Mouse (Mus musculus): ENCODE results near the gene Kdm2b.

Gene Kdm2b

GRCm38 (mm10) chr5:123011705-123012104, 22.1 kb upstream of the Kdm2b start:
- DNase-seq (ENCODE audit: low spot score in 2 of 2): no peak

GRCm38 (mm10) chr5:123010806-123011205, 21.2 kb upstream of the Kdm2b start:
- no peak for DNase-seq (ENCODE audit: low spot score in 2 of 2)

- no peak for DNase-seq (ENCODE audit: low spot score in 2 of 2)
Measured at GRCm38 (mm10) chr5:123009873-123010272, 20.2 kb upstream of the Kdm2b start.

- DNase-seq (ENCODE audit: low spot score in 2 of 2): no peak
Measured at GRCm38 (mm10) chr5:123008877-123009493, 19.4 kb upstream of the Kdm2b start.

DNA sequence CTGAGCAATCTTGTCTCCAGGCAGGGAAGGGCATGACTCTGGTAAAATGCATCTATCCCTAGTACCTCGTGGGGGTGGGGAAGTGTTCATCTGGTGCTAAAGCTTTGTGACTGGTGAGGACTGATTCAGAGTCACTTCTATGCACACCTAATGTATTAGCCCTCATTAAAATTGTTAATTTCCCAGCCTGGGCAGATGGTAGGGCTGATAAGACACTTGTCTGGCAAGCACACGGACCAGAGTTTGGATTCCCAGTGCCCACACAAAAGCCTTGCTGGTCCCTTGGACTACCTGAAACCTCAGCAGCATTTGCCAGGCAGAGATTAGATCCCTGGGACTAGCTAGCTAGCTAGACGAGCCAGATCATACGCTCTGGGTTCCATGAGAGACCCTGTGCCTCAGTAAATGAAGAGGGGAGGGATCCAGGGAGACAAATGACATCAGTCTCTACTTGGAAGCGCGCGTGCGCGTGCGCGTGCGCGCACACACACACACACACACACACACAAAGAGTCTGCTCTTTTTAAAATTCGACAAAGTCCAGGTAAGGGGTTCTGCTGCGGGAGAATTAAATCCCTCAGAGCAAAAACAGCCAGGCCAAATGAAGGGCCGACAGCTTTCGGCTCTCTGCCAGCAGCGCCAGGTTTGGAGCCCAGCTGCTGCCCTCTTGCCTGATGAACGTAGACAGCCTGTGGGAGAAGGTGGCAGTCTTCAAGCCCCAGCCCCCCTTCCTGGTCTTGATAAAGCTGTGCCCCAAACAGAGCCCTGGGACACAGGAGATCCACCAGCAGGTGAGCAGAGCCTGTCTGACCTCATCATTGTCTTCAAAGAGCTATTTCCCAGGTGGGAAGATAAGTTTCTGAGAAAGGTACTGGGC, 16.3 kb upstream of the Kdm2b start:
- no peak for DNase-seq (ENCODE audit: low spot score in 2 of 2)

GRCm38 (mm10) chr5:123000901-123001300, 11.3 kb upstream of the Kdm2b start:
- DNase-seq (ENCODE audit: low spot score in 2 of 2): no peak

DNA sequence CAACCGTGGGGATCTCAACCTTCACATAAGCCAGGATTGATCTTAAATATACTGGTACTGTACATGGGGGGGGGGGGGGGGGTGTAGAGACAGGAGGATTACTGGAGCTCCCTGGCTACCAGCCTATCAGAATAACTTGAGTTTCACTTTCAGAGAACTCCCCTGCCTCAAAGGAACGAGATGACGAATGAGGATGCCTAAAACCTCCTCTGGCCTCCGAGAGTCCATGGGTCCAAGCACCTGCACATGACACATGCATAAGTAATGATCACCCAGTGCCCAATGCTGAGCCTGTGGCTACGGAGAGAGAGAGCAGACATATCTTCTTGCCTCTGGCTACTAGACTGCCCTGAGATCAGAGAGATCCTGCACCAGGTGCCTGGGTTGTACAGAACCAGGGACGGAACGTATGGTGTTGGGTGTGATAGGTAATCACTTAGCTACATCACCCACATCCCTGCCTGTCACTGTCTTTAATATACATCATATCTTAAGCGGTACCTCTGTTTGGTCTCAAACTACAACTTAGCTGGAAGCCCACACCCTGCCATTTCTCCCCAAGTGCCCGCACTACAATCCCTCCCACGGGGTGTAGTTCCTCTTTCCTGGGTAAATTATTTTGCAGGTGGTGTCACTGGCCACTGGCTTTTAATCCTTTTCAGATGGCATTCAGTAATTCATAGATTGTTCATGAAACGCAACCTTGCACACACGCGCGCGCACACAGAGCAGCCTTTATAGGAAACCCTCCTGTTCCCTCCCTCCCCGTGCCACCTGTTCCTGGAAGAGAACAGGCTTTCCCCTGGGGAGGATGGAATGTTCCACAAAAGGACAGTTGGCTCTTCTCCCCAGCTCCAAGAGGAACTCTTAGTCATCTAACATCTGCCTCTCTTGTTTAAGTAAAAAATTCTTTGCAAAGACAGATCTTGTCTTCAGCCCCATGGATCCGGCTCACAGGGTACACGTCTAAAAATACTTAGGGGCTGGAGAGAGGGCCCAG, 7.9 kb upstream of the Kdm2b start:
- no peak for DNase-seq (ENCODE audit: low spot score in 2 of 2)

GRCm38 (mm10) chr5:122994910-122995309, 5.3 kb upstream of the Kdm2b start:
- DNase-seq (ENCODE audit: low spot score in 2 of 2): no peak

- DNase-seq (ENCODE audit: low spot score in 2 of 2): peak; percentile 85 to 88
Measured at GRCm38 (mm10) chr5:122994303-122994846, 4.8 kb upstream of the Kdm2b start.

GRCm38 (mm10) chr5:122993811-122994210, 4.2 kb upstream of the Kdm2b start:
- DNase-seq (ENCODE audit: low spot score in 2 of 2): no peak

GRCm38 (mm10) chr5:122991350-122992004, 1.9 kb upstream of the Kdm2b start:
- DNase-seq (ENCODE audit: low spot score in 2 of 2): no peak

DNA sequence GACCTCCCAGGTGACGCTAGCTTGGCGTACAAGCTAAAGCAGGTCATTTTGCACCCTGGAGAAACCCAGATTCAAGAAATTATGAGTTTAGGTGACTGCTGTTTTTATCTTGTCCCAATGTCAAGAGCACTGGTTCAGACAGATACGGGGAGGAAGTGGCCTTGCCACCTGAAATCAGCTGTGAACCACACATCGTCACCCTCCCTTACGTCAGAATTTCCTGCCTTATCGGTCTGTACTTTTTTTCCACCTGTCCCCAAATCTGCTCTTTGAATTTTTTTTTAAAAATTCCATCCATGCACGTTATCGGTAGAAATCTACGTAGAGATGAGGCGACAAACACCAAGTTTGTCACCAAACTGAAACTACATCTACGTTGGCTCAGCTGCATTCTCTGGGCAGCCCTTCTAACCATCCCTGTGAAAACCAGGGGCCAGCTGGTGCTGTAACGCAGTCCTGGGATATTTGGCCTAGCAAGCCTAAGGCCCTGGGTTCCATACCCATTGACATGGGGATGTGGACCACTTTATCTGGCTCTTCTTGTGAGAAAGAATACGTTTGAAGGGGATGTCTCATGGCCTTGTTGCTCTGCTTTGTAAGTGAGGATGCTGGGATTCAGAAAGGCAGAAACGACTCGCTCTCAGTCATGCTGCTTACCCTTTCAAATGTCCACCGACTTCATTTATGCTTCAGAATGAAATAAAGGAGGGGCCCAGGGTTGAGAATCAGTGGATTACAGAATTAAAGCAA, 963 bp upstream of the Kdm2b start:
- no peak for DNase-seq (ENCODE audit: low spot score in 2 of 2)

GRCm38 (mm10) chr5:122989001-122989525, 560 bp downstream of the Kdm2b start:
- DNase-seq (ENCODE audit: low spot score in 2 of 2): peak; percentile 47 to 80

GRCm38 (mm10) chr5:122988021-122988751, 1.4 kb downstream of the Kdm2b start:
- DNase-seq (ENCODE audit: low spot score in 2 of 2): peak; percentile 30 to 78

DNA sequence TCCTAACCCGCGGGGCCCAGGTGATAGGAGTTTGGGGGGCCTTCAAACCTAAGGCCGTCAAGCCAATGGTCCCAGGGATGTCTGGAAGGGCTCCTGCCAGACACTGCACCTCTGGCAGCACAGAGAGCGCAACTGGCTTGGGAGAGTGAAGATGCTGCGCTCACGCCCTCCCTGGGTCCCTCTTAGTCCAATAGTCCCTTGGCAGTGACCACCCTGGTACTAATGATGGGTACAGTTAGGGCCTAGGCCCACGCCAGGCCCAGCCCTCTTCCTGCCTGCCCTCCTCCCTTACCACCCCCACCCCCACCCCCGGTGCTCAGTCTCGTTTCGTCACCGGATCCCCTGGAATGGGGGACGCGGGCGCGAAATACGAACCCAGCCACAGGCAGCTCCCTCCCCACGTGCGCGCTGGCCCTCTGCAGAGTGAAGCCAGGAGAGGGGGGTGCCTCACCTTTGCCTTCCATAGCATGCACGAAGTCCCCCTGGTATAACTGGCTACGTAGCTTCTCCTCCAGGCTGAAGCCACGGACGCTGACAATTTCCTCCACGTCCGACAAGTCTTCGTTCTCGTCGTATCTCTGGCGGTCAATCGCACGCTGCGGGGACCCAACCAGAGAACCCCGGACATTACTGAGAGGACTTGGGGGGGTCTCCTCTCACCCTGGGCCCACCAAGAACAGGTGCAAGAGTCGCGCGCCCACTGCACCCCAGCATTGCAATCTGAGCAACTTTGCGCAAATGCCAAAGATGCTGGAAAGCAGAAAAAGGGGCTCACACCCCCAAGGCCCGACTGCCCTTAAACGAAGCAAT, 2.2 kb downstream of the Kdm2b start:
- DNase-seq (ENCODE audit: low spot score in 2 of 2): peak in 1 of 2 experiments; percentile 64

GRCm38 (mm10) chr5:122986091-122986493, 3.5 kb downstream of the Kdm2b start:
- no peak for DNase-seq (ENCODE audit: low spot score in 2 of 2)

DNA sequence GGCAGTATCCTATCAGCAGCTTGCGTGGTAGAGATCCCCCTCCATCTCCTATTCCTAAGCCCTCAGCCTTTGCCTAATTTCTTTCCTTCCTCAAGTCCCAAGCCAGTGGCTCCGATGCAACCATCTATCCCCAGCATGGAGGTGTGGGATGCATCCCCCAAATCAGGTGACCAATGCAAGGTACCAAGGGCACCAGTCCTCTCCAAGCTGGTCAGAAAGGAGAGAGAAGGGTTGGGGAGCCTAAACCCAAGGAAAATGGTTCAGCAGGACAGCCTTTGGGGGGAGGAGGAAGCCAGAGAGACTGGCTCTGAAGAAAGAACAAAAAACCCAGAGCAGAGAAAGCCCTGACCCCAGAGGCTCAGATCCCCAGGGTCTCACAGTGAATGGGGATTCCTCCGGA, 4.3 kb downstream of the Kdm2b start:
- DNase-seq (ENCODE audit: low spot score in 2 of 2): no peak

DNA sequence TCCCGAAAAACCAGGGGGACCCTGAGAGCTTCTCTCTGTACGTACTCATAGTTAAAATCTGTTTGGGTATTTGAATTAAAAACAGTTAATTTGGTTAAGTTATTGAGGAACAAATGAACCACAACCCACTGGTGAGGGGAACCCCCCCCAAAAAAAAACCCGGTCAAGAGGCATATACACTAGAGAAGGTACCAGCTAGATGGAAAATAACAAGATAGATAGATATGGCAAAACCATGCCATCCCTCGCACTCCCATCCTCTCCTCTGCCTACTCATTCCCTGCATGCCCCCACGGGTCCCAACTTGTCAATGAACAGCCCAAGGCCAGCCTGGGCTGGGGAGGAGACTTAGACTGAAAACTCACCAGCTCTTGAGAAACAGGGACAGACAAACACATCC, 5.1 kb downstream of the Kdm2b start:
- no peak for DNase-seq (ENCODE audit: low spot score in 2 of 2)

DNA sequence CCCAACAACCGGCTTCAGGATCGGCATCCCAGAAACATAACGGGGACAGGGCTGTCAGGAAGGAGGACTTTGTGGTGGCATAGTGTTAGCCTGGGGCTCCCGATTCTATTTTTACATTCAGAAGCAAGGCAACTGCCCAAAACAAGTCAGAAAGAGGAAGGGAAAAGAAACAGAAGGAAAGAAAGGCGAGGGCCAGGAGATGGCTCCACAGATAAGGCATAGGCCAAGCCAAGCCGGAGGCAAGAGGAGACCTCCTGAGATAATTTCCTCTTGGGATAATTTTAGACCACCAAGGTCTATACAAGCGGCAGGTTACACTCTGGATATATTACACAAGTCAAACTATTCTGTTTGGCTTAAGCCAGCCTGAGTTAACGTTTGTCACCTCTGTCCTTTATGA, 10.7 kb downstream of the Kdm2b start:
- DNase-seq (ENCODE audit: low spot score in 2 of 2): no peak
